Mouse (Mus musculus) C2C12 (cell line): ENCODE results near the gene Rab11a. TPM values are rescaled to one million over a fixed set of nuclear protein-coding genes. Genes with fewer than 3 reads are reported as not detected.

Source experiments
- H3K27me3 ChIP-seq: one replicate; pipeline ENCODE4 v1.6.1; 2011; ENCODE audit not compliant: control insufficient read depth, insufficient read depth, insufficient read length
- H3K36me3 ChIP-seq: one replicate; pipeline ENCODE4 v1.6.1; 2011; ENCODE audit not compliant: control insufficient read depth, insufficient read depth
- H3K4me3 ChIP-seq: one replicate; pipeline ENCODE4 v1.5.1; 2011; ENCODE audit warnings: mild to moderate bottlenecking, control low read depth; ENCODE audit not compliant: poor library complexity, insufficient read depth, severe bottlenecking
- H3K79me2 ChIP-seq: one replicate; pipeline ENCODE4 v1.6.1; 2011; ENCODE audit not compliant: control insufficient read depth, insufficient read depth
- H3K79me3 ChIP-seq: one replicate; pipeline ENCODE4 v1.6.1; 2011; ENCODE audit warnings: low read depth, control low read depth
- H3ac ChIP-seq: one replicate; pipeline ENCODE3; 2011; ENCODE audit warnings: low read depth; ENCODE audit not compliant: control insufficient read depth, insufficient read length
- CEBPB ChIP-seq: IDR thresholded peaks from one replicate; pipeline ENCODE4 v1.6.1; 2011; ENCODE audit warnings: low read depth, mild to moderate bottlenecking, control low read depth, moderate library complexity
- CTCF ChIP-seq: IDR thresholded peaks from one replicate; pipeline ENCODE4 v1.5.1; 2011; ENCODE audit not compliant: control insufficient read depth, insufficient read depth, insufficient read length
- FOSL1 ChIP-seq: IDR thresholded peaks from one replicate; pipeline ENCODE4 v1.8.0; 2011; ENCODE audit warnings: mild to moderate bottlenecking, low read length; ENCODE audit not compliant: poor library complexity, insufficient read depth, severe bottlenecking
- MAX ChIP-seq: IDR thresholded peaks from one replicate; pipeline ENCODE4 v1.6.1; 2011; ENCODE audit warnings: mild to moderate bottlenecking, control low read depth
- MYOD1 ChIP-seq: IDR thresholded peaks from one replicate; pipeline ENCODE4 v1.6.1; 2011; ENCODE audit warnings: low read depth; ENCODE audit not compliant: control insufficient read depth, insufficient read length
- MYOG ChIP-seq: IDR thresholded peaks from one replicate; pipeline ENCODE4 v1.6.1; 2011; ENCODE audit not compliant: control insufficient read depth, insufficient read length; ENCODE audit errors: extremely low read depth
- USF1 ChIP-seq: IDR thresholded peaks from one replicate; pipeline ENCODE4 v1.6.1; 2011; ENCODE audit warnings: low read depth, mild to moderate bottlenecking, control low read depth, moderate library complexity
- long read RNA-seq, 2 experiments: library from polyadenylated mRNA; unstranded; transcript quantifications; one replicate each; pipeline ENCODE4 v2.0.0; 2019 to 2020
- polyA plus RNA-seq: library from polyadenylated mRNA; unstranded; fragments of >200 nt; fragmentation: generic; extraction: Trizol; gene quantifications from one replicate; pipeline ENCODE4 v1.2.1, GENCODE M21; 2012; ENCODE audit warnings: missing spikeins

The Rab11a gene
- polyA plus RNA-seq: 92.7 TPM
- long read RNA-seq, experiment 1, transcript Rab11a-208 (5 exons, 2,336 nt): major isoform, 78 of 96 reads
- long read RNA-seq, experiment 1, partial matches to known transcripts: 6 of 96 reads
- long read RNA-seq, experiment 1, other reads (novel, unspliced or antisense): 4 of 96 reads
- long read RNA-seq, experiment 2, transcript Rab11a-207 (4 exons, 508 nt): minor isoform, 5 of 228 reads
- long read RNA-seq, experiment 2, transcript Rab11a-204 (3 exons, 726 nt): minor isoform, 5 of 228 reads
- long read RNA-seq, experiment 2, transcript Rab11a-208 (5 exons, 2,336 nt): major isoform, 216 of 228 reads
- long read RNA-seq, experiment 2, partial matches to known transcripts: 1 of 228 reads
- long read RNA-seq, experiment 2, other reads (novel, unspliced or antisense): 1 of 228 reads

- TF ChIP-seq MAX: no peak
- TF ChIP-seq FOSL1: no peak
- TF ChIP-seq CEBPB: no peak
- TF ChIP-seq MYOG: no peak
- no peak for TF ChIP-seq CTCF
- TF ChIP-seq MYOD1: no peak
- TF ChIP-seq USF1: no peak
- no peaks in the 10 kb centered on the region for H3K36me3 ChIP-seq
- H3K79me2 ChIP-seq: peaks cover 48% of the 10 kb centered on the region
Measured at GRCm38 (mm10) chr9:64737406-64738201, at the start of gene Rab11a. TSS of gene Rab11a (minus strand) at chr9:64737758.

GRCm38 (mm10) chr9:64786216-64786905, 48.8 kb upstream of the Rab11a start:
- TF ChIP-seq MAX (no peak), FOSL1 (no peak), MYOD1 (no peak), USF1 (no peak), MYOG (no peak), CTCF (no peak), CEBPB (no peak)
- no peaks in the 10 kb centered on the region for H3K79me3 ChIP-seq
- no peaks in the 10 kb centered on the region for H3K79me2 ChIP-seq
- H3ac ChIP-seq: no peak overlapping the region
- H3K4me3 ChIP-seq: no peak overlapping the region
- H3K27me3 ChIP-seq: no peaks in the 10 kb centered on the region
- H3K36me3 ChIP-seq: no peaks in the 10 kb centered on the region

More at GRCm38 (mm10) chr9:64737406-64738201, at the start of gene Rab11a:
- Histone ChIP-seq H3K4me3 (peak within 1 kb of the TSS; percentile 79), H3K79me3 (peaks cover 23% of the 10 kb centered on the region), H3ac (peak within 1 kb of the TSS; percentile 92), H3K27me3 (no peaks in the 10 kb centered on the region)

- no peaks in the 10 kb centered on the region for H3K27me3 ChIP-seq
- H3ac ChIP-seq: no peak overlapping the region
- H3K79me3 ChIP-seq: no peaks in the 10 kb centered on the region
- no peaks in the 10 kb centered on the region for H3K79me2 ChIP-seq
- peak; percentile 47 for TF ChIP-seq CTCF
- TF ChIP-seq FOSL1: no peak
- no peak overlapping the region for H3K4me3 ChIP-seq
- no peaks in the 10 kb centered on the region for H3K36me3 ChIP-seq
Measured at GRCm38 (mm10) chr9:64784841-64785240, 47.3 kb upstream of the Rab11a start.

GRCm38 (mm10) chr9:64783511-64783910, 46.0 kb upstream of the Rab11a start:
- no peaks in the 10 kb centered on the region for H3K36me3 ChIP-seq
- TF ChIP-seq MAX: no peak
- no peak for TF ChIP-seq CEBPB
- TF ChIP-seq MYOG: no peak
- TF ChIP-seq FOSL1: no peak
- TF ChIP-seq MYOD1: no peak
- no peak for TF ChIP-seq USF1
- no peak for TF ChIP-seq CTCF
- H3K79me2 ChIP-seq: no peaks in the 10 kb centered on the region
- H3K4me3 ChIP-seq: no peak overlapping the region
- no peaks in the 10 kb centered on the region for H3K27me3 ChIP-seq
- no peaks in the 10 kb centered on the region for H3K79me3 ChIP-seq
- no peak overlapping the region for H3ac ChIP-seq

GRCm38 (mm10) chr9:64779628-64780027, 42.1 kb upstream of the Rab11a start:
- Histone ChIP-seq H3K79me3 (no peaks in the 10 kb centered on the region), H3K79me2 (no peaks in the 10 kb centered on the region), H3K36me3 (no peaks in the 10 kb centered on the region), H3K4me3 (no peak overlapping the region), H3K27me3 (peaks cover 3% of the 10 kb centered on the region), H3ac (no peak overlapping the region)
- TF ChIP-seq CTCF (no peak), MAX (no peak), CEBPB (no peak), FOSL1 (no peak), MYOG (no peak), USF1 (no peak), MYOD1 (no peak)
